Mouse (Mus musculus) G1E (cell line): ENCODE data around the gene Tanc2.

ENCODE experiments used
- CTCF ChIP-seq: IDR thresholded peaks from 2 replicates; pipeline ENCODE4 v1.5.1; 2012; ENCODE audit warnings: low read depth, low read length, inconsistent platforms, mixed read lengths
- GATA1 ChIP-seq: IDR thresholded peaks from 2 replicates; pipeline ENCODE4 v1.6.1; 2012; ENCODE audit warnings: borderline replicate concordance, low read length, inconsistent platforms, mixed read lengths

DNA sequence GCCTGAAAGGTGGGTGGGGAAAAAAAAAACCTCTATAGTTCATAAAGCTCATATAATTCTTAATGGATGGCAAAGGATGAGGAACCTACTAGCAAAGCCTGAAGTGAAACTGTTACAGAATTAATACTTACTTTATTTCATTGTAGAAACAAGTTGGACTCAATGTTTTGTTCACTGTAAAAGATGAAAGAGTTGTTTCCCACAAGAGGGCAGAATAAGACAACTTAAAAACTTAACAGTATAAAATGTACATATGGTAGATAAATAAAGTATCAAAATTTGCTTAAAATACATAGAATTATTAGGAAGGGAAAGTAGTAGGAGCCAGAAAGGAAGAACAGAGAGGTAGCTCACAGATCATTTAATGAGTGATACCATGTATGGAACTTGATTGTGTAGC is 95.0 kb downstream of the Tanc2 start:
- TF ChIP-seq CTCF (no peak), GATA1 (no peak)
